Mouse (Mus musculus) E14TG2a.4 (cell line): Measurements from ENCODE around the gene Ttll3.

Source experiments
- CTCF ChIP-seq: conservative IDR thresholded peaks from 2 replicates; pipeline ENCODE4 v1.5.1; 2014; ENCODE audit warnings: low read length
- NANOG ChIP-seq: IDR thresholded peaks from 2 replicates; pipeline ENCODE4 v1.6.1; 2014; ENCODE audit warnings: borderline replicate concordance, low read length, mixed read lengths
- POU5F1 ChIP-seq: IDR thresholded peaks from 2 replicates; pipeline ENCODE4 v1.6.1; 2014; ENCODE audit warnings: low read length, borderline replicate concordance

DNA sequence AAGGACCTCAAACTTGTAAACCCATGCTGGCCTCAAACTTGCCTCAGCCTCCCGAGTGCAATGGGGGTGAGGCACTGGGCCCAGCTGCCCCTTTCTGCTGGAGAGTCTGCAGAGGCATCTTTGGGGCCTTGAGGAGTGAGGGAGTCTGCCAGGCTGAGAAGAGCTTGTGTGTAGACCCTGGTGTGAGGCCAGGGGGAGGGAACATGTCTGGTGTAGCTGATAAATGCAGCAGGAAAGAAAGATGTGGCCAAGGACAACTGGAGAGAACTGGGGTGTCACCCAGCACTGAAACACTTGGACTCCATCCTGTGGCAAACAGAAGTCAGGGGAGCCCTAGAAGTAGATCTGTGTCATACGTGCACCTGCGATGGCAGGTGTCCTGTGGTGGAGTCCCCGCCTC is 15.6 kb upstream of the Ttll3 start:
- TF ChIP-seq CTCF (no peak), POU5F1 (no peak), NANOG (no peak)
